Mouse (Mus musculus) bone marrow macrophage, adult 2 months (primary cell): Measurements from ENCODE around the gene Apobec4.

ENCODE experiments used
- CTCF ChIP-seq: IDR thresholded peaks from 2 replicates; pipeline ENCODE4 v1.5.1; 2012; ENCODE audit warnings: low read depth, mild to moderate bottlenecking, low read length, moderate library complexity
- POLR2A ChIP-seq: IDR thresholded peaks from 2 replicates; pipeline ENCODE4 v1.6.1; 2012; ENCODE audit warnings: mild to moderate bottlenecking, low read depth, low read length, borderline replicate concordance

- TF ChIP-seq CTCF (no peak), POLR2A (no peak)
Observed at GRCm38 (mm10) chr1:152713924-152714323, 36.4 kb upstream of the Apobec4 start.
